Mouse (Mus musculus): ENCODE data around the gene Fip1l1.

The Fip1l1 gene

DNA sequence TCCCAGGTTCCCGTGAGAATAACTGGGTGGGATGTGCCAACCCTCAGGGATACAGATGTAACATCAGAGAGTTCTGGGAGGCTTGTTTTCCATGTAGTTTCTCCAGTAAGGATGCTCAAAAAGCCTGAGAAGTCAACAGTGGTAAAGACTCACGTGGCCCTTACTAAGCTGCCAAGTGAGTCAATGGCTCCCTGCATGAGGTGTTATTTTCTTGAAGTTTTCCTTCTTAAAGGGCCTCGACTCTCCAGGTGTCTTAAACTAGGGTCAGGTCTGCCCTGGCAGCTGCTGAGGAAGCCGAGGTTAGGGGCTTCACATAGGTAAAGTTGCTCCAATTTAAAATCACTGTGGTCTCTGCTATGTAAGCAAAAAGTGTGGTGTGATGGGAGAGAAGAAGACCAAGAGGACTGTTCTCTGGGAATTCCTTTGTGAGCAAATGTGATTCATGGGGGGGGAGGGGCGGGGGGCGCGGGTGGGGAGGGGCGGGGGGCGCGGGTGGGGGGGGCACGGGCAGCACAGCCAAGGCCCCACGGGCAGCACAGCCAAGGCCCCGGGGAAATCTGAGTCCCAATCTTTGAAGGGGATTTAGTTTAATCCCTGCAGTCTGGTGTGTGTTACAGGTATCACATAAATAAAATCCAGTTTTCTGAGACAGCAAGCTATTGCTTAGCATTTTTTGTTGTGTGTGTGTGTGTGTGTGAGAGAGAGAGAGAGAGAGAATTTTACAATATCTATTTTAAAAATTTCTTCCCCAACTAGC is 82.7 kb downstream of the Fip1l1 start:
- no peak for DNase-seq

DNA sequence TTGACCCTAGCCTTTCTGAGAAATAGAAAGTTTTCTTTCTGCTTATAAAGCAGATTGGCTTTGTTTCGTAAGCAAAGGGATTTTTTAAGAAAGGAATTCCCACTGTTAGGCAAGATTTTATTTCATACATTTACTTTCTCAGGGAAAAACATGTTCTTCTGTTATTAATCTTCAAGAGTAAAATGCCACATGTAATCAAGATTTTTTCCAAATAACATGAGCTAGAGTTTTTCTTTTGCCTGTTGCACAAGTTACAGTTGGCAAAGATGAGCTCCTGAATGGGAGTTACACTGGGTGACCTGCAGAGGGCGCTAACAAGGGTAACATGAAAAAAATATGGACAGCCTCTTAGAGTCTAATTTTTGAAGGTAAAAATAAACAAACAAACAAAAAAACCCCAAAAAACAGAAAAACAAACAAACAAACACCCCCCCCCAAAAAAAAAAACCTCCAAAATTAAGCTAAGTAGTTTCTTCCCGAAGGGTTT is 83.4 kb downstream of the Fip1l1 start:
- peak in 1 of 2 experiments; percentile 24 for DNase-seq

DNA sequence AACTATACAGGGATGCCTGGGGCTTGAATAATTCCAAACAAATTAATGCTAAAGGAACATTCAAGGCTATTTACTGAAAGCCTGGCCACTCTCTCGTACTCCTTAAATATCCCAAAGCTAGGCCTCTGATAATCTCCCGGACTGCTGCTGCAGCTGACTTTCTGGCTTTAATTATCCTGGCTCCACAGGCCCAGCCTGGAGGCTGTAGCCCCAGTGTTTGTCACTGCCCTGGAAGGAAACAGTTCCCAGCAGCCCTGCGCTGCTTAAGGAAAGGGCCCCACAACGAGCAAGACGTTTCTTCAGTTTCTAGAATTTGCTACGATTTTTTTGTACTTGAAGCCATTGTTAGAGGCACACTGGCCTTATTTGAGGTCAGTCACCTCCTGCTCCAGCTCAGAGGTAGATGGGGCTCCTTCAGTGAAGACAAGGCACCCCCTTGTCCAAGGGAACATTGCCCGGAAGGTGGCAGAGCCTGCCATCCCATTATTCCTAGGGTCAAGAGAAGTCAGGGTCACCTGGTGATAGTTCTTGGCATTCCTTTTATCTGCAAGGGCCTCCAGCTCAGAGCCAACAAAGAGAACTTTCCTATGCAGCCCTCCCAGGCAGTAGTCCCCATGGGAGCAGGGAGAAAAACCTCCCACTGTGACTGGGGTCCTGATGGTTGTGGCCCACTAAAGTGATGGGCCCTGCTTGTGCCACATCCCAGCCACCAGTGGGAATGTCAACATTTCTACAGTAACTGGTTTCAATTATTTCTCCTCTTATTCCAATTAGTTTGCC is 86.6 kb downstream of the Fip1l1 start:
- DNase-seq = no peak

DNA sequence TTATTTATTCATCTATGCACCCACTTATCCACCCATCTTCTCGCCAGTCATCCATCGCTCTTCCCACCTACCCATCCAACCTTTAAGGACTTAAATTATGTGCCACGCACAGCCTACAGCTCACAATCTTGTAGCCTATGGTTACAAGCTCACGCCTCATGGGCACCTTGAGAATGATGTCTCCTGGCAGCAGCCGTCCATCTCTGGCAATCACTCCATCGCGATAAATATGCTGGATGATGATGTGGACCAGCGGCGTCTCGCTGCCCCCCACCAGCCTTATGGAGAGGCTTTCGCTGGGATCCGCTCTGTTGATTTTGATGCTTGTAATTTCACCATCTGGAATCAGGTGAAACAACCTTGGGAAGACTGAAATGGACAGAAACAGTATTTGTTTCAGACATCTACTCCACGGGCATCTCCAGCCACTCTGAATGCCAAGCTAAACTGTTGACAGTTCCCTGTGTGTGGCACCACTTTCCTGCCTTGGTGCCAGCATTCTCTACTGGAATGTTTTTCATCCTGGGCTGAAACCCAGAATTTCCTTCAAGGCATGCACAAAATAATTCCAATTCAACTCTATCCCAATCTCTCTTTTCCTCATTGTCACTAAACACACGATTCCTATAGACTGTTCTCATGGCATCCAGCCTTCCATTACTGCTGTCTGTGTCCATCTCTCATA is 88.2 kb downstream of the Fip1l1 start:
- DNase-seq = no peak

DNA sequence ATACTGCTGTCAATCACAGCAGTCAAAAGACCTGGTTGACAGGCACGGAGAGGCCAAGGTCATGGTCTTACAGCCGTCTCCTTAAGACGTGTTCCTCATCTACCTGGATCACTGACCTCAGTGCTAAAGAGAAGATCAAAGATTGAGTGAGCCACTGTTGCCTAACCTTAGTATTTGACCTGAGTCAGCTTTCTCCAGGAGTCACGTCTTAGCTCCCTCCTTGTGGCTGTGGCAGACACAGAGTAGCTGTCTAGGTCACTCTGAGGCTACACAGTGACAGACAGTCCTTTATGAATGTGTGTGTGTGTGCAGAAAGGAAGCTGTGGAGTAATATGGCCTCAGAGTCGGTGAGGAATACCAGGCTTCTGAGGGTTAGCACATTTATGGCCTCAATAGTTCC is 89.1 kb downstream of the Fip1l1 start:
- no peak for DNase-seq

DNA sequence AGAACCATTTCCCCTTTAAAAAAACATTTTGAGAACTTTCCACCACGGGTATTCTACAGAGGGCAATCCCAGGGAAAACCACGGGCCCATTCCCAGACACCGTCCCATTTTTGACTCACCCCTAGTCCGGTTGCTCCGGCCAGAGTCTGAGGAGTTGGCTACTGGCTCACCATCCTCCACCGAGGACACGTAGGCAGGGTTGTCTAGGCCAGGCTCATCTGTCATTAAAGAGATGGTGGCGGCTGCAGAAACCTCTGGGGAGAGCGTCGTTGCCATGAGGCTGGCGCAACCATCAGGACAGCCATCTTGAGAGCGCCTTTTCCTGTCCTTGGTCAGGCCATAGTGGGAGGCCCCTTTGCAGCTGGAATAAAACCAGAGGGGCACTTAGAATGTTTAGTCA is 92.8 kb downstream of the Fip1l1 start:
- DNase-seq = no peak

DNA sequence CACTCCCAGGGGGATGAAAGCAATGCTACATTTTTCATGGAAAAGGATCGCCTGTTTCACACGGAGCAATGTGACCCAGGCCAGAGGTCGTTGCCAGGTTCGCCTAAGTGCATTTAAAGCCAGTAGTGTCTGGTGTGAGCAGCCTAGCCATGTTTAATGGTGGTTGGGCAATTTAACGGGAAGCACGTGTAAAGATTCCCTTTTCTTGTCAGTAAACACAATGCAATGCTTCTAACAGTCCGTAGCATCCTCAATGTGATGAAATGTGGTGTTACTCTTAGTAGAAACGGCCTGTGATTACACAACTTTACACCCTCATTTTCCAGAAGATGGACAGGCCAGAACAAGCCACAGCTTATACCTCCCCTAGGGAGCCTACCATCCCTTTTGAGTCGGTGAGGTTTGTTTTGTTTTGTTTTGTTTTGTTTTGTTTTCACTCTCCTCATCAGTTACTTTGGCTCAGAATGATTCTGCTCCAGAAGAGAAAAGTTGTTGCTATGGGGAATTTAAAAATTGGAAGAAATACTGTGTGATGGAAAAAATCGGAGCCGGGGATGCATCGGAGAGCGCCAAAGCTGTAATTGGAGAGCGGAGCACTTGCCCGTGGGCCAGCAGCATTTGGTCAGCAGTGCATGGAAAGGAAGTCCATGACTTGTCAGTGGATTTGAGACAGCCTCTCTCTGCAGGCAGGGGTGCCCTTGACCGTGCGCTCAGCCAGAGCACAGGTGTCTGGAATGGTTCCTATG is 97.3 kb downstream of the Fip1l1 start:
- DNase-seq = no peak

DNA sequence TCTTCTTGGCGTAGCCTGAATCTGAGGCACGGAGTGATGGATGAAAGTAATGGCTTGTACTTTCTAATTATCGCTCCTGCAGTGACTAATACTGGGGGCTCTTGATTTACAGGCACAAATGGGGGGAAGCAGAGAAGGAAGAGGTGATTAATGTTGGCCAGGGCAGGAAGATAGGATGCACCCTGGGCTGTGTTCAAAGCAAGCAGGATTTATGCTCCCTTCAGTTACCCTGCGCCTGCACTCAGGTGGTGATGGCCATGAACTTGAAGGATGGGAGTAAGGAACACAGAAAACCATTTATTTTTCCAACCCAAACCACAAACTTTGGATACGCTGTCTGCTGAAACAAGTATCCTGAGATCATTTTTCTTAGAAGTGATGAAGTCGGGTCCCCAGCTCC is 98.2 kb downstream of the Fip1l1 start:
- no peak for DNase-seq

DNA sequence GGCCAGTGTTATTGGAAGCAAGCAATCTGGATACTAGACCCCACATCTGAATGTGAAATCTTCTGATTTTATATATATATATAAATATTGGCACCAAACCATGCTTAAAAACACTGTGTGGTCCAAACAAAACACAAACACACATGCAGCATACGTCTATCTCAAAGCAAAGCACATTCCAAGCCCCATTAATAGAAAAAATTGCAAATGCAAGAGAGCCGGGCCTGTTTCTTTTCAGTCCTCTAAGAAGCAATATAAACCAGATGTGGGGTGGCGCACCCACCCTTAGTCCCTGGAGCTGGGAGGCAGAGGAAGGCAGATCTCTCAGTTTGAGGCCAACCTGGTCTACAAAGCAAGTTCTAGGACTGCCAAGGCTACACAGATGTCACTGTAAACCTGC is 99.1 kb downstream of the Fip1l1 start:
- no peak for DNase-seq

DNA sequence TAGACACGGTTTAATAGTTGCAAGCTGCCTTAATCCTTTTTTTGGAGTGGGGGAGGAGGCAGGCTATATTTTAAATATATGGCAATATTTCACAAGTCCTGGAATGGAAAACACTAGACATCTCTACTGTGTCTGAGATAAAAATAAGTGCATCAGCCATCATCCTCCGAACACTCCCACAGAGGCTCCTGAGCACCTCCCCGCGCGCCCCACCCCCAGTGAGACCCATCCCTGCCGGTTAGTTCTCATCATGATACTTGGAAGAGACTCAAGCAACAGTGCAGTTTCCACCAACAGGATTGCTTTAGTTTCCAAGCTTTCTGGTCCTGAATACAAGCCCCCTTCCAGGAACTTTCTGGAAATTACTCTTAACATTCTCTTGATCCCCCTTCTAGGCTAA is 104.3 kb downstream of the Fip1l1 start:
- DNase-seq = no peak

DNA sequence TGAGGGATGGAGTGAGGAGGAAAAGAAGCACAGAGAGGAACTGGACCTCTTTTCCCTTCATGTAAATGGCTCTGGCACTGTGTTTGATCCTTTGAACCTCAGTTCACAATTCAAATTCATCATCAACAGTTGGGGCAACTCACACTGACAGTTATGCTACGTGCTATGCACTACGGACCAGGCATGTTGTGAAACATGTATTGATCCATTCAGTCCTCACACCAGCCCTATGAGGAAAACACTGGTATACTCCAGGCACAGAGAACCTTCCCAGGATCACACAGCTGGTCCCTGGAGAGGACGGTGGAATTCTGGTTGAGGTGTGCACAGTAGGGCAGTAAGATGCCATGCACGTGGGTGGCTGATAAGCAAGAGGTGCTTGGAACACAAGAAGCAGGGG is 105.3 kb downstream of the Fip1l1 start:
- DNase-seq = no peak

DNA sequence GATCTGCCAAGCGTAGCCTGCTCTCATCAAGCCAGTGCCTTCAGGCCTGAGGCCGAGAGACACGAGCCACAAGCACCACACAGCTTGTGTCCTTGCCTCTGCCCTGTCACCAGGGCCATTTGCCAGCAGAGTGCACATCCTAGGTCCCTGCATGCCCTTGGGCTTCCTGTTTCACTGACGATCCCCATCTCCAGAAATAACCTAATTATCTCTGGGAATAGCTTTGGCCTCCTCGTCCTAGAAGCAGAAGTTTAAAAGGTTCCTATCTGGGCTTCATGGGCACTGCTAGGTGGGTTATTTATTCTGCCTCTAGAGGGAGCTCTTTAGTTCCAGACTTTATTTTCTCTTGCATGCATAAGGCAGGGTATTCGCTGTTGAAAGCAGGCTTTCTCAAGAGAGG is 105.8 kb downstream of the Fip1l1 start:
- DNase-seq = peak in 1 of 2 experiments; percentile 13

DNA sequence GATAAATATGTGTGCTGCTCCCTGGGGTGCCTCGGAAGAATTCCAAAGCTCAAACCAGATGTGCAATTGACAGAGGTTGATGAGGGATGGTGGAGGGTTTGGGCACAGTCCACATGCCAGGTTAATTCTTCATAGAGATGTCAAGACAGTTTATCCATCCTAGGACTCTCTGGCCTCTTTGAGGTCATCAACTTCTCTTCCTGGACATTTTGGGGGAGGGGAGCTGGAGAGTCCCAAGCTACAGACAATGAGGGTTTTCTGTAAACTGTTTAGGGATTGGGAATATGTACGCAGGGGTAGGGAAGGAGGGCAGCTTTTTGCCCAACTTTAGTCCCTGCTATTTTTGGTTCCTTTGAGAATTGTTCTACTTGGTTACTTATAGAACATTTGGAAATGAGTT is 107.0 kb downstream of the Fip1l1 start:
- no peak for DNase-seq

DNA sequence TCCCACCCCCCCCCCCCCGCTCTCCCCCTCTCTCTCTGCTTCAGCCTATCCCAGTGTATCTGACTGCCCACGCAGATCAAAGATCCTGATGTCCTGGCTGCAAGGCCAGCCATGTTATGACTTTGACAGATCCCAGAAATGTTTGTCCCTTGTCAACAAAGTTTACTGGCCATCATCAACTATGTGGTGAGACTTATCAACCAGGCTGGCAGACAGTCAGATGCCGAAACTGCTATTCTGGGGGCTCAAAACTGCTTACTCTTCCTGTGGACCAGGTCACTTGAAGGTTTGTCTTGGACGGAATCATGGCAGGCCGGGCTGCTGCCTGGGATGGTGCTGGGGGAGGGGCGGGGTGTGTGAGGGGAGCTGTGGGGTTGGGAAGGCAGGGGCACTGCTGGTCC is 112.3 kb downstream of the Fip1l1 start:
- DNase-seq = no peak

DNA sequence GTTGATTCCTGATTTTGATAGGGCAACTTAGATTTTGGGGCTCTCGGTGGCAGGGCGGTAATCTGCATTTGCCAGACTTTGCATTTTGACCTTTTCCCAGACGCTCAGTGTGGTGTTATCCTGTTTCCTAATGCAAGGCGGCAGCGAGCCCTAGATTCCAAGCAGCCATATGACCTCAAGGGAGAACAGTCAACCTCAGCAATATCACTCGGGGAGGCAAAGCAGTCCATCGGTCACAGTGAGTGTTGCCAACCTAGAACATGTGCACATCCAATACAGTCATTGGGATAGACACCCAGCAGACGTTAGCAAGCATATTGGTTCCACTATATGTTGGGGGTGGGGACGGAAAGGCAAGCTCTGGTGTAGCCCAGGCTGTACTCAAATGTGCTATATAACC is 113.0 kb downstream of the Fip1l1 start:
- no peak for DNase-seq

Measured in lung, postnatal 4 days (tissue).